Mouse (Mus musculus) stomach, embryonic 14.5 days (tissue): ENCODE measurements around the gene Pdlim7. TPM values are rescaled to one million over a fixed set of nuclear protein-coding genes. Genes with fewer than 3 reads are reported as not detected.
A peak's percentile ranks its signal among the peaks of the same experiment; 100 is the strongest.

ENCODE experiments used
- ATAC-seq: fragments of 200-750 bp; cut with Nextera tagmentation; 2 replicates; pipeline ENCODE4 v1.8.0; 2017; ENCODE audit warnings: low read depth, moderate TSS enrichment; ENCODE audit not compliant: insufficient number of reproducible peaks, insufficient read depth, low FRiP score
- H3K27ac ChIP-seq: fragments of 300-500 bp; sonication (generic); 2 replicates; pipeline ENCODE4 v1.5.1; 2014; ENCODE audit warnings: mild to moderate bottlenecking, low read length, moderate library complexity, mixed read lengths
- H3K27me3 ChIP-seq: fragments of 300-500 bp; sonication (generic); 2 replicates; pipeline ENCODE4 v1.6.1; 2014; ENCODE audit warnings: low read length, control low read depth, mixed read lengths; ENCODE audit not compliant: control insufficient read depth, insufficient read depth
- H3K36me3 ChIP-seq: fragments of 300-500 bp; sonication (generic); 2 replicates; pipeline ENCODE4 v1.6.1; 2014; ENCODE audit warnings: mild to moderate bottlenecking, control low read depth, low read length, moderate library complexity, mixed read lengths; ENCODE audit not compliant: control insufficient read depth, insufficient read depth
- H3K4me1 ChIP-seq: fragments of 300-500 bp; sonication (generic); 2 replicates; pipeline ENCODE4 v1.6.1; 2014; ENCODE audit warnings: low read length, control low read depth, mixed read lengths; ENCODE audit not compliant: control insufficient read depth, insufficient read depth
- H3K4me2 ChIP-seq: fragments of 300-500 bp; sonication (generic); replicated peaks from 2 replicates; pipeline ENCODE4 v1.6.1; 2014; ENCODE audit warnings: low read depth, low read length, control low read depth
- H3K4me3 ChIP-seq: fragments of 300-500 bp; sonication (generic); 2 replicates; pipeline ENCODE4 v1.5.1; 2014; ENCODE audit warnings: low read depth, low read length, control low read depth
- H3K9ac ChIP-seq: fragments of 300-500 bp; sonication (generic); replicated peaks from 2 replicates; pipeline ENCODE4 v1.6.1; 2014; ENCODE audit warnings: low read depth, mild to moderate bottlenecking, control low read depth, low read length, moderate library complexity, mixed read lengths
- H3K9me3 ChIP-seq: fragments of 300-500 bp; sonication (generic); 2 replicates; pipeline ENCODE4 v1.6.1; 2016; ENCODE audit warnings: low read depth, low read length, control low read depth; ENCODE audit not compliant: control insufficient read depth
- WGBS: fragments of 180-500 bp; shearing (Covaris S2); extraction: QIAGEN DNeasy Blood & Tissue Kit; methylation state at CpG from one replicate; pipeline ENCODE4 v1.1.7; 2014; 5-methylcytosine and 5-hydroxymethylcytosine counted together
- polyA plus RNA-seq: library from polyadenylated mRNA; unstranded; fragments of >200 nt; fragmentation: Nextera tagmentation; extraction: Ambion mirVana; gene quantifications from 2 replicates; pipeline ENCODE4 v1.2.1, GENCODE M21; 2014

Pdlim7 gene
- polyA plus RNA-seq, 1 experiment from 2014 or later: 270 TPM

DNA sequence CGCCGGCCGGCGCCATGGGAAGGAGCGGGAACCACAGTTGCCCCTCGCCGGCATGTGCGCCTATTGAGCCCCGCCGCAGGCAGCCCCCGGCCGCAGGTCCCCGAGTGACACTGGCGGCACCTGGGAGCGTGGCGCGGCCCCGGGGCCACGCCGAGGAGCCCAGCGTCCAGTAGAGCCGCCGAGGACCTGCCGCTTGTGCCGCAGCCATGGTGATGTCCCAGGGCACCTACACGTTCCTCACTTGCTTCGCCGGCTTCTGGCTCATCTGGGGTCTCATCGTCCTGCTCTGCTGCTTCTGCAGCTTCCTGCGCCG is 41.7 kb downstream of the Pdlim7 start:
- Histone ChIP-seq H3K27me3 (no peaks in the 10 kb centered on the region), H3K9me3 (no peaks in the 10 kb centered on the region), H3K4me1 (peaks cover 8% of the 10 kb centered on the region; the same call in 1 of the 2 replicates), H3K4me2 (peak overlapping the region; percentile 100), H3K27ac (peak overlapping the region; percentile 56; the same call in 1 of the 2 replicates), H3K9ac (peak overlapping the region; percentile 46), H3K4me3 (peak overlapping the region; percentile 55), H3K36me3 (peaks cover 30% of the 10 kb centered on the region)
- 0 out of 2 replicates have a peak, but pooled peaks have one; percentile 17 for ATAC-seq
- WGBS: under 1% methylated on average over 31 of the region's 31 CpGs

DNA sequence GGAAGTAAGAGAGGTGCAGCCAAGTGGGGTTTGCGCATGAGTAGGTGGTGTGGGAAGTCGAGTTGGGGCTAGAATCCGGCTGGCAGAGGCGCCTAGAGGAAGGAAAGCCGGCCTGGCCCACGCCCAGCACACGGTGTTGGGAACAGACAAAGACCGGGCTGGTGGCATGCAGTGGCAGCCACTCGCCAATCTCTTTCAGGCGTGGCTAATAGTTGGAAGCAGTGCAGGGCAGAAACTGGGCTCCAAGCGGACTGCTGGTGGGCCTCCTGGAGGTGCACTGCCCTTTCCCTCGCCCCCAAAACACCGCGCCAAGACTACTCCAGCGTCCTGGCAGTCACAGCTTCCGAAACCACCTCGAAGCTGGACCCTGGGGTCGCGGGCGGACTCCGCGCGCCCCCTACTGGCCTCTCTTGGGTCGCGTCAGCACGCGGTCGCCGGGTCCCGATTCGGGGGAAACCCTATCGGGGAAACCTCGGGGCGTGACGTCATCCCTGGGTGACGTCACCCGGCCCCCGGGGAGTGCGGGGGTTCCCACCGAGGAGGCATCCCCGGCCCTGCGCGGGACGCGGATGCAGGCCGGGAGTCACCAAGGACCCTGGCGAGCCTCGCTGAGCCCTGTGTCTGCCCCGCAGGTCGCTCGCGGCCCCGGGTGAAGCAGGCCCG is 42.2 kb downstream of the Pdlim7 start:
- peak overlapping the region; percentile 56; the same call in 1 of the 2 replicates for H3K27ac ChIP-seq

DNA sequence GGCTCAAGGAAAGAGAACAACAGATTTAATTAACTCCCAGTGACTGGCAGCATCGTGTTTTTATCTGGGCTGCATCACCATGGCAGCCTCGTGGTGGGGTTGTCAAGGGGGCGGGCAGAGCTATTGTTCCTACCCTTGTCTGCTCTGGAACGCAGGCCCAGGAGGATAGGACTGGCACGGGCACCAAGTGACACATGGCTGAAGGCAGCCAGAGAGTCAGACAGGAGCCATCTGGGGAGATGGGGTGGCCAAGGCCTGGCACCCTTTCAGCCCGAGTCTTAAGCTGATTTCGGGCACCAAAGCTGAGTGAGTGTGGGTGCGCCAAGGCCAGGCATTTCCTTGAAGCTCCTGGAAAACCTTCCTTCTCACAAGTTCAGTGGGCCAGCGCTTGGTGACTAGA is 43.1 kb downstream of the Pdlim7 start:
- H3K4me1 ChIP-seq: peaks cover 8% of the 10 kb centered on the region; the same call in 1 of the 2 replicates
- 76% methylated on average over 9 of the region's 9 CpGs for WGBS
- H3K9ac ChIP-seq: no peak overlapping the region

More for the DNA sequence above, 42.2 kb downstream of the Pdlim7 start:
- no peaks in the 10 kb centered on the region for H3K27me3 ChIP-seq
- H3K4me3 ChIP-seq: peak overlapping the region; percentile 55
- ATAC-seq: peak; percentile 64; the same call in 1 of the 2 replicates
- under 1% methylated on average over 43 of the region's 54 CpGs for WGBS
- no peaks in the 10 kb centered on the region for H3K9me3 ChIP-seq
- peak overlapping the region; percentile 46 for H3K9ac ChIP-seq
- H3K4me1 ChIP-seq: peaks cover 8% of the 10 kb centered on the region; the same call in 1 of the 2 replicates
- H3K36me3 ChIP-seq: peaks cover 25% of the 10 kb centered on the region
- peak overlapping the region; percentile 100 for H3K4me2 ChIP-seq

DNA sequence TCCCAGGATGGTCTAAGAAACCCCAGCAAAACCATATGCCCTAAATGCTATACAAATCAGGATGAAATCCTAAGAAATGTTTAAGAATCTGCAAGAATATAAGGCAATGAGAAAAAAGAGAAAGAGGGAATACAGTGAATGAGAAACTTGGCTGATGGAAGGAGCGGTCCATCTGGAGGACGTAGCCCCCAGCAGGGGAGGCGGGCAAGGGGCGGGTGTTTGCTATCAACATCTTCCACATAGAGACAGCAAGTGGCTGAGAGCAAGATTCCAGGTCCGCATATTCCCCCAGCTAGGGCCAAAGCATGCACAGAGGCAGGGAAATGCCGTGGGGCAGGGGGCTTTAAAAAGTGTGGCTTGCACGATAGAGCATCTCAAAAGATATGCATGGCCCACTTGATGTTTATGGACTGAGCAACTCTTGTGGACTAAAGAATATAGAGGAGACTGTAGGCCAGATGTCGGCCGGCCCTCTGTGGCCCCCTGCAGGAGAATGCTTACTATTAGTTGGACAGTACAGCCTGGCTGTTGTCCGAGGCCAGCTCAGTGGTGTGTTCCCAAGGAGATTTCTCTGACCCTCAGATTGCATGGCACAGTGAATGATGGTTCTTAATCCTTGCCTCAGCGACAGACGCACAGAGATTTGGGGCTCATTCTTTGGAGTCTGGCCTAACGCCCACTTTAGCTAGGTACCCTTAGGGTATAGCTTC is 44.5 kb downstream of the Pdlim7 start:
- WGBS: 40% methylated on average over 13 of the region's 13 CpGs
- Histone ChIP-seq H3K4me1 (peaks cover 16% of the 10 kb centered on the region), H3K9me3 (no peaks in the 10 kb centered on the region), H3K27me3 (no peaks in the 10 kb centered on the region), H3K36me3 (peaks cover 2% of the 10 kb centered on the region; the same call in 1 of the 2 replicates), H3K4me3 (no peak overlapping the region), H3K4me2 (no peak overlapping the region), H3K27ac (no peak overlapping the region), H3K9ac (no peak overlapping the region)
- ATAC-seq: no peak

More for the DNA sequence above, 43.1 kb downstream of the Pdlim7 start:
- no peaks in the 10 kb centered on the region for H3K27me3 ChIP-seq
- no peak for ATAC-seq
- no peaks in the 10 kb centered on the region for H3K9me3 ChIP-seq
- H3K4me3 ChIP-seq: no peak overlapping the region
- no peak overlapping the region for H3K27ac ChIP-seq
- H3K4me2 ChIP-seq: 0 out of 2 replicates have a peak overlapping the region, but pooled peaks have one; percentile 100
- peaks cover 16% of the 10 kb centered on the region for H3K36me3 ChIP-seq

DNA sequence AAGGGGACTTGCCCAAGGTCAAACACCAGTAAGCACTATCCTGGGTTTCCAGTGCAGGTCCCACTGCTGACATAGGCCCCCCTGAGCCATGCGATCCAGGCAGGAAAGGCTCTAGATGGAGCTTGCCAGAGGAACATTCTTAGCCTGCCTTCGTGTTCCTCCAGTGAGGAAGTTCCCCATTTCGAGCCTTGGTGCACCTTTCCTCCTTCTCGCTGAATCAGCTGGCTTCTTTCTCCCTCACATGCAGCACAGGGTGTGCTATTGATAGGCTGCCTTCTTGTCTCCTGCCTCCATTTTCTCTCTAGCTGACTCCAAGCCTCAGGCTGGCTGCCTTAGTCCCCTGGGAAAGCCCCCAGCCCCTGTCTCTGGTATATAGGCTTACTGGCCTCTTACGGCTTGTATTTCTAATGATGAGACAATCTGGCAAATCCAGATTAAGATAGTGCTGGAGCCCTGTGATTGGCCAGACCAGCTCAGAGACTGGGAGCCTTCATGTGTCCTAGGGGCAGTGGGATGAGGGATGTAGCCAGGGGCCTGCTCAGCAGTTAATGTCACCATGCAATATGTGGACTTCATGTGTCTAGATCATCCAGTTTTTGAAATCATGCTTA is 47.5 kb downstream of the Pdlim7 start:
- Histone ChIP-seq H3K27me3 (no peaks in the 10 kb centered on the region), H3K9me3 (no peaks in the 10 kb centered on the region), H3K4me3 (no peak overlapping the region), H3K36me3 (peaks cover 7% of the 10 kb centered on the region; the same call in 1 of the 2 replicates), H3K4me1 (peaks cover 13% of the 10 kb centered on the region), H3K27ac (no peak overlapping the region), H3K9ac (no peak overlapping the region), H3K4me2 (no peak overlapping the region)
- no peak for ATAC-seq
- 63% methylated on average over 5 of the region's 5 CpGs for WGBS

DNA sequence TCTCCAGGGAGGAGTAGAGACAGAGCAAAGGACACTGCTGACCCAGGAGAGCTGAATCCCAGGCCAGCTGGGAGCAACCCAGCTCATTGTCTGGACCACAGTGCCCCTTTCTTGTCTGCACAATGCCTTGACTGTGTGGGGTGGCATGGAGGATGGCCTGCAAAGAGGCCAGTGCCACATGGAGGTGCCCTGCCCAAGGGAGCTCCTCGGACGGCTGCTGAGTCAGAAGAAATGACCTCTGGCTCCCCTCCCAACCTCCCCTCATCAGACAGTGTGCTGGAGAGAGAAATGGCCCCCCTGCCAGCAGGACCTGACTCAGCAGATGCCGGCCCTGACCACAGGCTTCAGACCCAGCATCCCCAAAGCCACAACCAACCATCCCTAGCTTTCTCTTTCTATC is 48.3 kb downstream of the Pdlim7 start:
- Histone ChIP-seq H3K4me3 (0 out of 2 replicates have a peak overlapping the region, but pooled peaks have one; percentile 55), H3K9ac (no peak overlapping the region), H3K36me3 (peaks cover 7% of the 10 kb centered on the region; the same call in 1 of the 2 replicates), H3K9me3 (no peaks in the 10 kb centered on the region), H3K4me1 (peaks cover 12% of the 10 kb centered on the region), H3K4me2 (peak overlapping the region; percentile 83), H3K27me3 (no peaks in the 10 kb centered on the region), H3K27ac (no peak overlapping the region)
- no peak for ATAC-seq
- 35% methylated on average over 3 of the region's 3 CpGs for whole genome bisulfite sequencing

DNA sequence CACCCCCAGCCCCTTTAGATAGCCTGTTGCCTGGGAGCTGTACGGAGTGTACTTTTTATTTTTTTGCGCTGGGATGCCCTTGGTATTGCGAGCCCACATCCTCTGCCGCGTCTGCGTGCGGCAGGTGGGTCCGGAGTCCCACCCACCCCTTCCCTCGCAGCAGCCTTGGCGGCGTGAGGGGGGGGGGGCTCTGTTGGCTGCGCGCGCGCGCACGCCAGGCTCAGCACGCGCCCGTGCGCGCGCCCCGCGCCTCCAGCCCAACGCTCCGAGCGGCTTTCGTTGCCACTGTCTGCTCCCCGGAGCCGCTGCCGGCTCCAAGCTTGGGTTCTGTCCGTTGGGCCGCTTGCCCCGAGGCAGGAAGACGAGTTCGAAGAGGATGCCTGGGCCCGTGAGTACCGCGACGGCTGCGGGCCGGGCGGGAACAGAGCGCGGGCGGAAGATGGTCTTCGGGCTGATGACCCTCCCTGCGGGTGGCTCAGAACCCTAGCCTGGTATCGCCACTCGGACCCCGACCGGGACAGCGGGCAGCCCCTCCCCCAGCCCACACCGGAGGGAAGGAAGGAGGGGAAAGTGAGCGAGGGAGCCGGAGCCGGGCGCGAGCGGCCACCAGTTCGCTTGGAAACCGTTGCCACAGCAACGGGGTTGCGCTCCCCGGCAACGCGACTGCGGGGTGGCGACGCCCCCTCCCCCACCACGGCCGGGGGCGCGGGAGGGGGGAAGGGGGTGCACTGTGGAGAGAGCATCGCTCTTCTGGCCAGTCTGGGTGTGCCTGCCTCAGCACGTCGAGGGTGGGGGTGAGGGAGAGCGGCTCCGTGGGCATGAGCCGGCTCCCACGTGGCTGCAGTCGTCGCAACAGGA is 49.2 kb downstream of the Pdlim7 start, which contains the start of gene Prr7:
Gene Prr7 (plus strand): TSS at position 241 of the 858 bp plus-strand sequence.
- H3K27ac ChIP-seq: no peak within 1 kb of the TSS; the same call in 1 of the 2 replicates
- peaks cover 16% of the 10 kb centered on the region; the same call in 1 of the 2 replicates for H3K36me3 ChIP-seq
- H3K9me3 ChIP-seq: no peaks in the 10 kb centered on the region
- peak within 1 kb of the TSS; percentile 51 for H3K9ac ChIP-seq
- WGBS: under 1% methylated on average over 70 of the region's 84 CpGs
- H3K27me3 ChIP-seq: no peaks in the 10 kb centered on the region
- peak; percentile 68 for ATAC-seq
- H3K4me2 ChIP-seq: peak within 1 kb of the TSS; percentile 83
- peak within 1 kb of the TSS; percentile 55 for H3K4me3 ChIP-seq
- H3K4me1 ChIP-seq: peaks cover 12% of the 10 kb centered on the region
